Mouse (Mus musculus): Measurements from ENCODE around the gene Kifc3. TPM values are rescaled to one million over a fixed set of nuclear protein-coding genes. Genes with fewer than 3 reads are reported as not detected.

Gene Kifc3
- polyA plus RNA-seq, 1 experiment from 2014 or later, result 19.4 TPM

GRCm38 (mm10) chr8:95140555-95140954, 62.1 kb downstream of the Kifc3 start:
- no peak overlapping the region for H3K4me3 ChIP-seq (replicated peaks; ENCODE audit: low read depth, low read length)
- DNase-seq (no peak), ATAC-seq (ENCODE audit: low FRiP score, low TSS enrichment) (no peak)
- H3K27ac ChIP-seq (replicated peaks; ENCODE audit: low read depth, low read length), result no peak overlapping the region
- H3K4me2 ChIP-seq (ENCODE audit: low read length), result no peak overlapping the region
- peaks cover 39% of the 10 kb centered on the region for H3K4me1 ChIP-seq (ENCODE audit: control insufficient read depth, insufficient read depth, low read length)
- 83% methylated on average over 5 of the region's 5 CpGs for WGBS
- H3K27me3 ChIP-seq (ENCODE audit: control insufficient read depth, insufficient read depth, low read length), result peaks cover 14% of the 10 kb centered on the region; the same call in 1 of the 2 replicates
- H3K36me3 ChIP-seq (ENCODE audit: control insufficient read depth, insufficient read depth, low read length), result no peaks in the 10 kb centered on the region
- H3K9ac ChIP-seq (replicated peaks; ENCODE audit: low read length), result no peak overlapping the region
- H3K9me3 ChIP-seq (ENCODE audit: control insufficient read depth, low read length), result no peaks in the 10 kb centered on the region

- H3K4me2 ChIP-seq (ENCODE audit: low read length), result no peak overlapping the region
- peaks cover 14% of the 10 kb centered on the region; the same call in 1 of the 2 replicates for H3K27me3 ChIP-seq (ENCODE audit: control insufficient read depth, insufficient read depth, low read length)
- no peak overlapping the region for H3K27ac ChIP-seq (replicated peaks; ENCODE audit: low read depth, low read length)
- no peaks in the 10 kb centered on the region for H3K36me3 ChIP-seq (ENCODE audit: control insufficient read depth, insufficient read depth, low read length)
- no peak overlapping the region for H3K4me3 ChIP-seq (replicated peaks; ENCODE audit: low read depth, low read length)
- WGBS, result 73% methylated on average over 1 of the region's 1 CpGs
- no peak overlapping the region for H3K9ac ChIP-seq (replicated peaks; ENCODE audit: low read length)
- H3K9me3 ChIP-seq (ENCODE audit: control insufficient read depth, low read length), result no peaks in the 10 kb centered on the region
- DNase-seq (no peak), ATAC-seq (ENCODE audit: low FRiP score, low TSS enrichment) (no peak)
- peaks cover 39% of the 10 kb centered on the region for H3K4me1 ChIP-seq (ENCODE audit: control insufficient read depth, insufficient read depth, low read length)
Measured at GRCm38 (mm10) chr8:95139051-95139365, 63.6 kb downstream of the Kifc3 start.

- peaks cover 39% of the 10 kb centered on the region for H3K4me1 ChIP-seq (ENCODE audit: control insufficient read depth, insufficient read depth, low read length)
- 0 out of 2 replicates have a peak overlapping the region, but pooled peaks have one; percentile 2 for H3K4me3 ChIP-seq (replicated peaks; ENCODE audit: low read depth, low read length)
- ATAC-seq (ENCODE audit: low FRiP score, low TSS enrichment) (peak; percentile 26), DNase-seq (peak; percentile 86)
- H3K36me3 ChIP-seq (ENCODE audit: control insufficient read depth, insufficient read depth, low read length), result no peaks in the 10 kb centered on the region
- H3K27me3 ChIP-seq (ENCODE audit: control insufficient read depth, insufficient read depth, low read length), result peaks cover 14% of the 10 kb centered on the region; the same call in 1 of the 2 replicates
- peak overlapping the region; percentile 50 for H3K4me2 ChIP-seq (ENCODE audit: low read length)
- 19% methylated on average over 6 of the region's 6 CpGs for WGBS
- 0 out of 2 replicates have a peak overlapping the region, but pooled peaks have one; percentile 29 for H3K9ac ChIP-seq (replicated peaks; ENCODE audit: low read length)
- H3K27ac ChIP-seq (replicated peaks; ENCODE audit: low read depth, low read length), result no peak overlapping the region
- no peaks in the 10 kb centered on the region for H3K9me3 ChIP-seq (ENCODE audit: control insufficient read depth, low read length)
Measured at GRCm38 (mm10) chr8:95138341-95139050, 64.1 kb downstream of the Kifc3 start.

- no peak overlapping the region for H3K27ac ChIP-seq (replicated peaks; ENCODE audit: low read depth, low read length)
- peak; percentile 48 for DNase-seq
Measured at GRCm38 (mm10) chr8:95137641-95138098, 64.9 kb downstream of the Kifc3 start.

GRCm38 (mm10) chr8:95137201-95137600, 65.4 kb downstream of the Kifc3 start:
- Histone ChIP-seq H3K9me3 (ENCODE audit: control insufficient read depth, low read length) (no peaks in the 10 kb centered on the region), H3K27ac (replicated peaks; ENCODE audit: low read depth, low read length) (no peak overlapping the region), H3K36me3 (ENCODE audit: control insufficient read depth, insufficient read depth, low read length) (peaks cover 4% of the 10 kb centered on the region; the same call in 1 of the 2 replicates), H3K4me3 (replicated peaks; ENCODE audit: low read depth, low read length) (peak overlapping the region; percentile 16; the same call in 1 of the 2 replicates), H3K4me1 (ENCODE audit: control insufficient read depth, insufficient read depth, low read length) (peaks cover 28% of the 10 kb centered on the region), H3K9ac (replicated peaks; ENCODE audit: low read length) (0 out of 2 replicates have a peak overlapping the region, but pooled peaks have one; percentile 29), H3K4me2 (ENCODE audit: low read length) (peak overlapping the region; percentile 50), H3K27me3 (ENCODE audit: control insufficient read depth, insufficient read depth, low read length) (peaks cover 14% of the 10 kb centered on the region; the same call in 1 of the 2 replicates)
- WGBS, result 23% methylated on average over 12 of the region's 12 CpGs
- ATAC-seq (ENCODE audit: low FRiP score, low TSS enrichment) (no peak), DNase-seq (no peak)

More at GRCm38 (mm10) chr8:95137641-95138098, 64.9 kb downstream of the Kifc3 start:
- Histone ChIP-seq H3K9ac (replicated peaks; ENCODE audit: low read length) (0 out of 2 replicates have a peak overlapping the region, but pooled peaks have one; percentile 29), H3K27me3 (ENCODE audit: control insufficient read depth, insufficient read depth, low read length) (peaks cover 14% of the 10 kb centered on the region; the same call in 1 of the 2 replicates), H3K4me3 (replicated peaks; ENCODE audit: low read depth, low read length) (peak overlapping the region; percentile 16), H3K36me3 (ENCODE audit: control insufficient read depth, insufficient read depth, low read length) (peaks cover 4% of the 10 kb centered on the region; the same call in 1 of the 2 replicates), H3K9me3 (ENCODE audit: control insufficient read depth, low read length) (no peaks in the 10 kb centered on the region), H3K4me2 (ENCODE audit: low read length) (peak overlapping the region; percentile 50), H3K4me1 (ENCODE audit: control insufficient read depth, insufficient read depth, low read length) (peaks cover 33% of the 10 kb centered on the region)
- WGBS, result 4% methylated on average over 28 of the region's 28 CpGs
- no peak for ATAC-seq (ENCODE audit: low FRiP score, low TSS enrichment)

- H3K4me2 ChIP-seq (ENCODE audit: low read length), result no peak overlapping the region
Measured at GRCm38 (mm10) chr8:95136218-95136617, 66.4 kb downstream of the Kifc3 start.

GRCm38 (mm10) chr8:95135242-95135641, 67.4 kb downstream of the Kifc3 start:
- no peak overlapping the region for H3K4me2 ChIP-seq (ENCODE audit: low read length)
- no peak overlapping the region for H3K9ac ChIP-seq (replicated peaks; ENCODE audit: low read length)
- H3K27me3 ChIP-seq (ENCODE audit: control insufficient read depth, insufficient read depth, low read length), result peaks cover 14% of the 10 kb centered on the region; the same call in 1 of the 2 replicates
- no peak overlapping the region for H3K4me3 ChIP-seq (replicated peaks; ENCODE audit: low read depth, low read length)
- no peak overlapping the region for H3K27ac ChIP-seq (replicated peaks; ENCODE audit: low read depth, low read length)
- peaks cover 4% of the 10 kb centered on the region; the same call in 1 of the 2 replicates for H3K36me3 ChIP-seq (ENCODE audit: control insufficient read depth, insufficient read depth, low read length)
- WGBS, result 49% methylated on average over 3 of the region's 3 CpGs
- DNase-seq, result peak; percentile 61
- peaks cover 15% of the 10 kb centered on the region for H3K4me1 ChIP-seq (ENCODE audit: control insufficient read depth, insufficient read depth, low read length)
- ATAC-seq (ENCODE audit: low FRiP score, low TSS enrichment), result no peak
- no peaks in the 10 kb centered on the region for H3K9me3 ChIP-seq (ENCODE audit: control insufficient read depth, low read length)

More at GRCm38 (mm10) chr8:95136218-95136617, 66.4 kb downstream of the Kifc3 start:
- Histone ChIP-seq H3K27me3 (ENCODE audit: control insufficient read depth, insufficient read depth, low read length) (peaks cover 14% of the 10 kb centered on the region; the same call in 1 of the 2 replicates), H3K9ac (replicated peaks; ENCODE audit: low read length) (no peak overlapping the region), H3K36me3 (ENCODE audit: control insufficient read depth, insufficient read depth, low read length) (peaks cover 4% of the 10 kb centered on the region; the same call in 1 of the 2 replicates), H3K27ac (replicated peaks; ENCODE audit: low read depth, low read length) (no peak overlapping the region), H3K9me3 (ENCODE audit: control insufficient read depth, low read length) (no peaks in the 10 kb centered on the region), H3K4me1 (ENCODE audit: control insufficient read depth, insufficient read depth, low read length) (peaks cover 20% of the 10 kb centered on the region), H3K4me3 (replicated peaks; ENCODE audit: low read depth, low read length) (no peak overlapping the region)
- ATAC-seq (ENCODE audit: low FRiP score, low TSS enrichment) (no peak), DNase-seq (no peak)
- whole genome bisulfite sequencing, result 83% methylated on average over 3 of the region's 3 CpGs

GRCm38 (mm10) chr8:95134186-95134585, 68.4 kb downstream of the Kifc3 start:
- H3K27ac ChIP-seq (replicated peaks; ENCODE audit: low read depth, low read length), result no peak overlapping the region
- peaks cover 4% of the 10 kb centered on the region; the same call in 1 of the 2 replicates for H3K36me3 ChIP-seq (ENCODE audit: control insufficient read depth, insufficient read depth, low read length)
- no peak overlapping the region for H3K4me3 ChIP-seq (replicated peaks; ENCODE audit: low read depth, low read length)
- 78% methylated on average over 2 of the region's 2 CpGs for WGBS
- H3K4me1 ChIP-seq (ENCODE audit: control insufficient read depth, insufficient read depth, low read length), result peaks cover 15% of the 10 kb centered on the region
- no peak for ATAC-seq (ENCODE audit: low FRiP score, low TSS enrichment)
- no peak overlapping the region for H3K4me2 ChIP-seq (ENCODE audit: low read length)
- no peak overlapping the region for H3K9ac ChIP-seq (replicated peaks; ENCODE audit: low read length)
- H3K27me3 ChIP-seq (ENCODE audit: control insufficient read depth, insufficient read depth, low read length), result peaks cover 14% of the 10 kb centered on the region; the same call in 1 of the 2 replicates
- no peaks in the 10 kb centered on the region for H3K9me3 ChIP-seq (ENCODE audit: control insufficient read depth, low read length)
- no peak for DNase-seq
